Mouse (Mus musculus) heart, postnatal 0 days (tissue): ENCODE data around the gene Tbc1d1. TPM values are rescaled to one million over a fixed set of nuclear protein-coding genes. Genes with fewer than 3 reads are reported as not detected.

Source experiments
- ATAC-seq: fragments of 200-750 bp; cut with Nextera tagmentation; 2 replicates; pipeline ENCODE4 v1.8.0; 2017; ENCODE audit warnings: low read depth, moderate number of reproducible peaks, moderate library complexity; ENCODE audit not compliant: insufficient read depth
- DNase-seq: peaks from one replicate; pipeline ENCODE4 v3.0.0-alpha.2; 2016; ENCODE audit warnings: low spot score
- H3K27ac ChIP-seq: fragments of 300-500 bp; sonication (generic); 2 replicates; pipeline ENCODE4 v1.5.1; 2014; ENCODE audit warnings: low read depth, mild to moderate bottlenecking
- H3K27me3 ChIP-seq: fragments of 300-500 bp; sonication (generic); 2 replicates; pipeline ENCODE4 v1.6.1; 2014; ENCODE audit warnings: low read length, mixed read lengths; ENCODE audit not compliant: control insufficient read depth, insufficient read depth
- H3K36me3 ChIP-seq: fragments of 300-500 bp; sonication (generic); replicated peaks from 2 replicates; pipeline ENCODE4 v1.6.1; 2014; ENCODE audit warnings: low read length, mixed read lengths; ENCODE audit not compliant: control insufficient read depth, insufficient read depth
- H3K4me1 ChIP-seq: fragments of 300-500 bp; sonication (generic); 2 replicates; pipeline ENCODE4 v1.6.1; 2014; ENCODE audit warnings: antibody characterized with exemption; ENCODE audit not compliant: control insufficient read depth, insufficient read depth
- H3K4me2 ChIP-seq: fragments of 300-500 bp; sonication (generic); 2 replicates; pipeline ENCODE4 v1.6.1; 2014; ENCODE audit warnings: low read depth, mild to moderate bottlenecking, low read length, moderate library complexity
- H3K4me3 ChIP-seq: fragments of 300-500 bp; sonication (generic); 2 replicates; pipeline ENCODE4 v1.5.1; 2014; ENCODE audit warnings: low read depth, low read length
- H3K9ac ChIP-seq: fragments of 300-500 bp; sonication (generic); replicated peaks from 2 replicates; pipeline ENCODE4 v1.6.1; 2014; ENCODE audit warnings: low read depth, low read length, mixed read lengths
- H3K9me3 ChIP-seq: fragments of 300-500 bp; sonication (generic); replicated peaks from 2 replicates; pipeline ENCODE4 v1.6.1; 2016; ENCODE audit warnings: low read length; ENCODE audit not compliant: control insufficient read depth
- CTCF ChIP-seq: IDR thresholded peaks from 2 replicates; pipeline ENCODE4 v1.5.1; 2016; ENCODE audit warnings: antibody characterized with exemption, control low read depth, low read depth
- EP300 ChIP-seq: IDR thresholded peaks from 2 replicates; pipeline ENCODE4 v1.6.1; 2016; ENCODE audit warnings: antibody characterized with exemption, low read depth
- WGBS: fragments of 180-500 bp; shearing (Covaris S2); extraction: QIAGEN DNeasy Blood & Tissue Kit; methylation state at CpG from one replicate; pipeline ENCODE4 v1.1.7; 2014; 5-methylcytosine and 5-hydroxymethylcytosine counted together
- polyA plus RNA-seq: library from polyadenylated mRNA; unstranded; fragments of >200 nt; fragmentation: Nextera tagmentation; extraction: Ambion mirVana; gene quantifications from 2 replicates; pipeline ENCODE4 v1.2.1, GENCODE M21; 2015
- total RNA-seq: library from RNA; depleted of rRNA; stranded (reverse); fragments of >200 nt; gene quantifications from 2 replicates; pipeline ENCODE4 v1.2.3, GENCODE M21; 2014; ENCODE audit warnings: low replicate concordance

Tbc1d1 gene
- total and polyA plus RNA-seq, 2 experiments from 2014 or later = 22.4 to 55.4 TPM

DNA sequence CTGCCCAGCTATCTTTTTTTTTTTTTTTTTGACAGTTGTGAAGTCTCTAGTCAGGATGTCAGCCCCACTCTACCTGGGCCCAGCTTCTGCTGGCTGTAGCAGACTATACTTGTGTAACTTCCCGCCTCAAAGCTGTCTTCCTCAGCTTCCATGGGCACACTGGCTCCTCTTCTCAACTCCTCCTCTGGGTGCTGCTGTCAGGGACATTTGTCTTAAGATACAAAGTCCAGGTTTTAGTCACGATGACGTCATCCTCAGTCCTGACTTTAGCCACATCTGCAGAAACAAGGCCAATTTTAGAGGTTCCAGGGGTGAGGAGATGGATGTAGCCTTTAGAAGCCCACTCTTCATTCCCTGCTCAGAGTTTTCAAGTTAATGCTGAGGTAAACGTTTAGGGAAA is 167.2 kb downstream of the Tbc1d1 start:
- Histone ChIP-seq H3K9me3 (no peaks in the 10 kb centered on the region), H3K36me3 (peaks cover 8% of the 10 kb centered on the region; the same call in 1 of the 2 replicates), H3K27me3 (no peaks in the 10 kb centered on the region), H3K4me2 (no peak overlapping the region), H3K9ac (no peak overlapping the region), H3K27ac (no peak overlapping the region), H3K4me1 (peaks cover 40% of the 10 kb centered on the region), H3K4me3 (no peak overlapping the region)
- ATAC-seq (no peak), DNase-seq (no peak)
- 81% methylated on average over 4 of the region's 4 CpGs for WGBS
- TF ChIP-seq EP300 = no peak
- TF ChIP-seq CTCF = no peak

DNA sequence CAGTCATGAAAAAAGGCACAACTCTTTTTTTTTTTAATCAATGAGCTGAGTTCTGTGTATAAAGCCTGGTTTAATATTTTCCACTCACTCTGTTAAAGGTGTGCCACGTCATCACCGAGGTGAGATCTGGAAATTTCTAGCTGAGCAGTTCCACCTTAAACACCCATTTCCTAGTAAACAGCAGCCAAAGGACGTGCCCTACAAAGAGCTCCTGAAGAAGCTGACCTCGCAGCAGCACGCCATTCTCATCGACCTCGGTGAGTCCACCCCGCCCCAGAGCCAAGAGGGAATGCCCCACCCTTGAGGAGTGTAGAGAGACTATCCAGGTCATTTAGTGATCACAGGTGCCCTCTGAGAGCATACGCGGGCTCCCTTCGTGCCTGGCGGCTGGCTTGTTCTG is 168.2 kb downstream of the Tbc1d1 start:
- TF ChIP-seq CTCF (no peak), EP300 (no peak)
- no peak for DNase-seq
- WGBS = 90% methylated on average over 12 of the region's 12 CpGs

DNA sequence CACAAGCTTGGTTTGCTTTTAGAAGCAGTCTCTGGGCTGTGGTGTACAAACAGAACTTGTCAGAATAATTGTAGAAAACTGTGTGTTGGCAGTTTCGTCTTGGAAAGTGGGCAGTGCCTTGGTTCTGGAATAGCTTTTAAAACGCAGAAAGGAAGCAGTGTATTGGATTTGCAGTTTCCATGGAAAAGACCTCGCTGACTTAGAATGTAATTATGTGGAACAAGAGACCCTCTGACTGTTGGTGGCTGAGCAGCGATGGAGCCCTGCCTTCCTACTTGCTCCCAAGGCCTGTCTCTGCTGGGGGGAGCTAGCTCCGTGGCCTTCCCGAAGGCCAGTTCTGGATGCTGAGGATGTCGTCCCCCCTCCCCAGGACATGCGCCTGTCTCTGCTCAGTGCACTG is 168.8 kb downstream of the Tbc1d1 start:
- no peak overlapping the region for H3K4me3 ChIP-seq
- H3K4me2 ChIP-seq = no peak overlapping the region
- H3K9ac ChIP-seq = no peak overlapping the region
- H3K36me3 ChIP-seq = peaks cover 17% of the 10 kb centered on the region
- peaks cover 40% of the 10 kb centered on the region for H3K4me1 ChIP-seq
- WGBS = 90% methylated on average over 8 of the region's 8 CpGs
- ATAC-seq (no peak), DNase-seq (no peak)
- no peaks in the 10 kb centered on the region for H3K9me3 ChIP-seq
- no peak overlapping the region for H3K27ac ChIP-seq
- H3K27me3 ChIP-seq = no peaks in the 10 kb centered on the region
- TF ChIP-seq CTCF = no peak
- no peak for TF ChIP-seq EP300

More for the DNA sequence above, 168.2 kb downstream of the Tbc1d1 start:
- H3K9me3 ChIP-seq = no peaks in the 10 kb centered on the region
- no peak overlapping the region for H3K9ac ChIP-seq
- H3K4me1 ChIP-seq = peaks cover 40% of the 10 kb centered on the region
- H3K36me3 ChIP-seq = peaks cover 14% of the 10 kb centered on the region
- no peak overlapping the region for H3K4me2 ChIP-seq
- ATAC-seq = no peak
- no peaks in the 10 kb centered on the region for H3K27me3 ChIP-seq
- no peak overlapping the region for H3K4me3 ChIP-seq
- no peak overlapping the region for H3K27ac ChIP-seq

DNA sequence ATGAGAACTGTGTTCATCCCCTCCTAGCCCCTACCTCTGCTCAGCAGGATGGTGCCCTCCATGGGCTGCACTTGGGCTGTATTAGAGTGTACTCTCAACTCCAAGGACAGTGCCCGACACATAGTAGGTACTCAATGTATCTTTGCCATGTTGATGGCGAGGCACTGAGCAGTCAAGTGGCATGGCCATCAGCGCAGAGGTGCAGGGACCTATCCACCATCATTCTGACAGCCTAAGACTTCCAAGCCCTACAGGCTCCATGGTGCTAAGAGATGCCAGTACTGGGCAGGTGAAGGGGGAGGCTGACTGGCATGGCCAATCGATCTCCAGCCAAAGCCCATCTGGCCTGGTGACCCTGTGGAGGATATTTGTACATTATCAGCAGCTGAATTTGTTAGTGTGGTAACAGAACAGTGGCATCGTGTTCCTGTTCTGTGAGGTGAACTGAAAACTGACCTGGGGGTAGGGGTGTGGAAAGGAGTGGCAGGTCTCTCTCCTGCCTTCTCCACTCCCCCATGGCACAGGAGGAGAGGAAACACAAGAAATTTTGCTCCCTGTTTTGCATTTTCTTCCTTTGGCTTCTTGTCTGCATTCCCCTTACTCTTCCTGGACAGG is 169.7 kb downstream of the Tbc1d1 start:
- TF ChIP-seq EP300 (no peak), CTCF (no peak)
- Histone ChIP-seq H3K9ac (no peak overlapping the region; the same call in 1 of the 2 replicates), H3K4me3 (no peak overlapping the region), H3K27ac (peak overlapping the region; percentile 86), H3K27me3 (no peaks in the 10 kb centered on the region), H3K4me2 (no peak overlapping the region), H3K9me3 (no peaks in the 10 kb centered on the region), H3K4me1 (peaks cover 36% of the 10 kb centered on the region), H3K36me3 (peaks cover 17% of the 10 kb centered on the region)
- ATAC-seq (no peak), DNase-seq (no peak)
- WGBS = 80% methylated on average over 5 of the region's 5 CpGs

DNA sequence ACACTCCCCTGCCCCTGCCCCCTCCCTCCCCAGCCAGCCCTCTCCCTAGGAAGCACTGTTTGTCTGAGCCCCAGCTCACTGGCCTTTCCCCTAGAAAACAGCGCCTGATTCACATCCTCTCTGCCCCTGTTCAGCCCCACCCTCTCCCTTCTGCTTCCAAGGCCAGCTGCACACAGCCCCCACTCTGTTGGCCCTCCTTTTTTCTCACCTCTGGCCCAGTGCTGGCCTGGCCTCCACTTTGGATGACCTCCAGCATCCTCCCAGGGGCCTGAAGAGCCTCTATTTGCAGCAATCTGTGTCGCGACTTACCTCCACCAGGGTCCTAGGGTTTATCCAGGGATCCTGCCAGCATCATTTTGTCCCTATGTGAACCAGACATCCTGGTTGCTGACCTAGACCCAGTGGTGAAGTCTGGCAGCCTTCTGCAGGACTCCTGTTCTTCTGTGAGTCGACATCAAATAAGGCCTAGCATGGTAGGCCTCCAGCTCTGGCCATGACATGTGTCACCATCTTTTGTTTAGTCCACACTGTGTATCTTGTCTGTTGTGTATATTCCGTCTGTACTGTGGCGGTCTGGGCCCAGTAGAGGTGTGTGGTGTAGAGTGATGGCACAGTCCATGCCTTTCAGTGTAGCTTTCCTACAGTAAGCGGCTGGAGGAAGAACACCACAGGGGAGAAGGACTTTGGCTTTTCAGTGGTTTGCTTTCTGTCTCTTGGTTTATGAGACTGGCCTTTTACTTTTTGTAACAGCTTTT is 170.5 kb downstream of the Tbc1d1 start:
- Histone ChIP-seq H3K4me1 (peaks cover 35% of the 10 kb centered on the region), H3K9ac (no peak overlapping the region; the same call in 1 of the 2 replicates), H3K27ac (peak overlapping the region; percentile 86), H3K4me2 (no peak overlapping the region), H3K9me3 (no peaks in the 10 kb centered on the region), H3K36me3 (peaks cover 17% of the 10 kb centered on the region), H3K27me3 (no peaks in the 10 kb centered on the region), H3K4me3 (no peak overlapping the region)
- 45% methylated on average over 7 of the region's 7 CpGs for WGBS
- ATAC-seq (peak; percentile 92), DNase-seq (peak; percentile 73)
- TF ChIP-seq EP300 (peak; percentile 94), CTCF (no peak)
